Mouse (Mus musculus) kidney, adult 18-20 months (tissue): ENCODE data around the gene Rbm8a2.
A peak's percentile ranks its signal among the peaks of the same experiment; 100 is the strongest.
"Not testable (repeated sequence)": the region's sequence is repeated elsewhere in the genome, so short reads cannot be mapped to it uniquely, and the experiment has no call there.

ENCODE experiments used
- DNase-seq: peaks from one replicate; pipeline ENCODE4 v3.0.0; 2021

Rbm8a2 gene

GRCm38 (mm10) chr1:175979014-175979413 is at the start of gene Rbm8a2:
Gene Rbm8a2, minus strand, starts transcription at chr1:175979114.
- DNase-seq, result not testable (repeated sequence)

GRCm38 (mm10) chr1:176028397-176028796 is 49.5 kb upstream of the Rbm8a2 start:
- DNase-seq, result no peak

- no peak for DNase-seq
Observed at GRCm38 (mm10) chr1:176024501-176024900, 45.6 kb upstream of the Rbm8a2 start.

GRCm38 (mm10) chr1:176018523-176018922 is 39.6 kb upstream of the Rbm8a2 start:
- no peak for DNase-seq

- DNase-seq, result no peak
Observed at GRCm38 (mm10) chr1:176016076-176016475, 37.2 kb upstream of the Rbm8a2 start.

- no peak for DNase-seq
Observed at GRCm38 (mm10) chr1:176013497-176014268, 34.8 kb upstream of the Rbm8a2 start.

GRCm38 (mm10) chr1:176011535-176011934 is 32.6 kb upstream of the Rbm8a2 start:
- no peak for DNase-seq

- no peak for DNase-seq
Observed at GRCm38 (mm10) chr1:176011072-176011471, 32.2 kb upstream of the Rbm8a2 start.

GRCm38 (mm10) chr1:176008411-176008810 is 29.5 kb upstream of the Rbm8a2 start:
- no peak for DNase-seq

- DNase-seq, result no peak
Observed at GRCm38 (mm10) chr1:176000599-176000998, 21.7 kb upstream of the Rbm8a2 start.

- DNase-seq, result no peak
Observed at GRCm38 (mm10) chr1:175997076-175997651, 18.2 kb upstream of the Rbm8a2 start.

- no peak for DNase-seq
Observed at GRCm38 (mm10) chr1:175988912-175989311, 10.0 kb upstream of the Rbm8a2 start.

GRCm38 (mm10) chr1:175988448-175988847 is 9.5 kb upstream of the Rbm8a2 start:
- DNase-seq, result no peak

GRCm38 (mm10) chr1:175970710-175971109 is 8.2 kb downstream of the Rbm8a2 start:
- DNase-seq, result no peak

GRCm38 (mm10) chr1:175967004-175967745 is 11.7 kb downstream of the Rbm8a2 start:
- DNase-seq, result no peak

- DNase-seq, result no peak
Observed at GRCm38 (mm10) chr1:175961786-175962185, 17.1 kb downstream of the Rbm8a2 start.

GRCm38 (mm10) chr1:175950851-175951250 is 28.1 kb downstream of the Rbm8a2 start:
- no peak for DNase-seq

- no peak for DNase-seq
Observed at GRCm38 (mm10) chr1:175950421-175950820, 28.5 kb downstream of the Rbm8a2 start.

GRCm38 (mm10) chr1:175946718-175947315 is 32.1 kb downstream of the Rbm8a2 start:
- no peak for DNase-seq

- DNase-seq, result no peak
Observed at GRCm38 (mm10) chr1:175943168-175943567, 35.7 kb downstream of the Rbm8a2 start.

GRCm38 (mm10) chr1:175938731-175939130 is 40.2 kb downstream of the Rbm8a2 start:
- no peak for DNase-seq

GRCm38 (mm10) chr1:175936282-175936737 is 42.6 kb downstream of the Rbm8a2 start:
- DNase-seq, result peak; percentile 30

GRCm38 (mm10) chr1:175931391-175931790 is 47.5 kb downstream of the Rbm8a2 start:
- no peak for DNase-seq
